Mouse (Mus musculus) olfactory bulb, adult 2 months (tissue): ENCODE measurements around the gene Bdkrb2. TPM values are rescaled to one million over a fixed set of nuclear protein-coding genes. Genes with fewer than 3 reads are reported as not detected.

Experiments used
- H3K27ac ChIP-seq: fragments of 200-500 bp; 2 replicates; pipeline ENCODE4 v1.5.1; 2012; ENCODE audit warnings: low read depth, low read length; ENCODE audit not compliant: insufficient read depth
- H3K4me1 ChIP-seq: fragments of 200-500 bp; 2 replicates; pipeline ENCODE4 v1.6.1; 2012; ENCODE audit warnings: low read length; ENCODE audit not compliant: control insufficient read depth, insufficient read depth
- H3K4me3 ChIP-seq: fragments of 200-500 bp; 2 replicates; pipeline ENCODE4 v1.5.1; 2012; ENCODE audit warnings: mild to moderate bottlenecking, low read depth, low read length, moderate library complexity; ENCODE audit not compliant: insufficient read depth
- CTCF ChIP-seq: fragments of 200-500 bp; IDR thresholded peaks from 2 replicates; pipeline ENCODE4 v1.5.1; 2012; ENCODE audit warnings: low read depth, mild to moderate bottlenecking, low read length, moderate library complexity; ENCODE audit not compliant: insufficient read depth
- POLR2A ChIP-seq: fragments of 200-500 bp; IDR thresholded peaks from 2 replicates; pipeline ENCODE4 v1.6.1; 2012; ENCODE audit warnings: mild to moderate bottlenecking, low read depth, low read length, moderate library complexity; ENCODE audit not compliant: insufficient read depth
- WGBS: fragments of 180-500 bp; shearing (Covaris S2); methylation state at CpG from one replicate; pipeline ENCODE4 v1.1.7; 2018; 5-methylcytosine and 5-hydroxymethylcytosine counted together
- polyA plus RNA-seq: library from polyadenylated mRNA; stranded (reverse); fragments of >200 nt; gene quantifications from 2 replicates; pipeline ENCODE4 v1.2.4, GENCODE M21; 2012; ENCODE audit warnings: low replicate concordance; ENCODE audit not compliant: missing spikeins, insufficient read depth, insufficient read length

The Bdkrb2 gene
- polyA plus RNA-seq, 1 experiment: not detected

GRCm38 (mm10) chr12:105543751-105544150, 19.3 kb upstream of the Bdkrb2 start:
- no peak overlapping the region for H3K27ac ChIP-seq
- 40% methylated on average over 6 of the region's 6 CpGs for WGBS
- no peak for TF ChIP-seq POLR2A
- no peak for TF ChIP-seq CTCF
- H3K4me3 ChIP-seq: no peak overlapping the region
- H3K4me1 ChIP-seq: peaks cover 3% of the 10 kb centered on the region; the same call in 1 of the 2 replicates

GRCm38 (mm10) chr12:105544872-105545271, 18.2 kb upstream of the Bdkrb2 start:
- Histone ChIP-seq H3K4me1 (peaks cover 3% of the 10 kb centered on the region; the same call in 1 of the 2 replicates), H3K27ac (no peak overlapping the region), H3K4me3 (no peak overlapping the region)
- no peak for TF ChIP-seq POLR2A
- no peak for TF ChIP-seq CTCF
- 89% methylated on average over 7 of the region's 7 CpGs for WGBS

- WGBS: 68% methylated on average over 17 of the region's 17 CpGs
- TF ChIP-seq POLR2A (no peak), CTCF (no peak)
- Histone ChIP-seq H3K4me1 (peaks cover 3% of the 10 kb centered on the region; the same call in 1 of the 2 replicates), H3K4me3 (no peak overlapping the region), H3K27ac (no peak overlapping the region)
These were observed 17.2 kb upstream of the Bdkrb2 start for GRCm38 (mm10) chr12:105545696-105546435.

GRCm38 (mm10) chr12:105546538-105546937, 16.5 kb upstream of the Bdkrb2 start:
- Histone ChIP-seq H3K4me1 (peaks cover 7% of the 10 kb centered on the region; the same call in 1 of the 2 replicates), H3K27ac (no peak overlapping the region), H3K4me3 (no peak overlapping the region)
- TF ChIP-seq CTCF (no peak), POLR2A (no peak)
- 83% methylated on average over 6 of the region's 6 CpGs for WGBS

GRCm38 (mm10) chr12:105547151-105547550, 15.9 kb upstream of the Bdkrb2 start:
- H3K4me1 ChIP-seq: peaks cover 7% of the 10 kb centered on the region; the same call in 1 of the 2 replicates
- H3K4me3 ChIP-seq: no peak overlapping the region
- TF ChIP-seq CTCF (no peak), POLR2A (no peak)
- 84% methylated on average over 2 of the region's 2 CpGs for WGBS
- no peak overlapping the region for H3K27ac ChIP-seq

- Histone ChIP-seq H3K4me1 (peaks cover 7% of the 10 kb centered on the region; the same call in 1 of the 2 replicates), H3K4me3 (no peak overlapping the region), H3K27ac (no peak overlapping the region)
- WGBS: 70% methylated on average over 2 of the region's 2 CpGs
- TF ChIP-seq POLR2A (no peak), CTCF (no peak)
These were observed 15.0 kb upstream of the Bdkrb2 start for GRCm38 (mm10) chr12:105548001-105548400.

- TF ChIP-seq CTCF: no peak
- no peak for TF ChIP-seq POLR2A
- WGBS: 93% methylated on average over 6 of the region's 6 CpGs
- peaks cover 7% of the 10 kb centered on the region; the same call in 1 of the 2 replicates for H3K4me1 ChIP-seq
- H3K27ac ChIP-seq: no peak overlapping the region
- H3K4me3 ChIP-seq: no peak overlapping the region
These were observed 14.1 kb upstream of the Bdkrb2 start for GRCm38 (mm10) chr12:105548881-105549280.

GRCm38 (mm10) chr12:105549835-105550802, 12.9 kb upstream of the Bdkrb2 start:
- TF ChIP-seq POLR2A (no peak), CTCF (no peak)
- 85% methylated on average over 4 of the region's 4 CpGs for WGBS
- no peak overlapping the region for H3K4me3 ChIP-seq
- H3K27ac ChIP-seq: no peak overlapping the region
- H3K4me1 ChIP-seq: peaks cover 7% of the 10 kb centered on the region; the same call in 1 of the 2 replicates
